Mouse (Mus musculus) testis, postnatal 10 days (tissue): ENCODE results near the gene Coro7.

Source experiments
- DNase-seq: peaks from one replicate; pipeline ENCODE4 v3.0.0; 2021; ENCODE audit warnings: low spot score

Coro7 gene

DNA sequence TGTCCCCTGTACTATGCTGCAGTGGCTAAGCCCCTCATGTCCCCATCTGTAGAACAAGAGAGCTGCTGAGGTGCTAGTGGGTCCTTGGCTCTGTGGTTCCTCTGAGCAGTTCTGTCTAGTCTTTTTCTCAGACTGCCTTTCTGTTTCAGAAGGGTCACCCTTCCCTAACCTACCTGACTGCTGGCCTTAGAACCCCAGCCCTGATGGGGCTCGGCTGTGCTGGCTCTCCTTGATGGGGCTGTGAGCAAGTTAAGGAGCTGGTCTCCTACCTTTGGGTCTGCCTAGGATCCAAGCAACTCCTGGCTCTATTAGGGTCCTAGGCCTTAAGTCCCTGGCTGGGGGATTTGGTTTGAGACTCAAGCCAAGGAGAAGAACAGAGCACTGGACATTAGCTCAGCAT, 64.3 kb downstream of the Coro7 start:
- DNase-seq = no peak

DNA sequence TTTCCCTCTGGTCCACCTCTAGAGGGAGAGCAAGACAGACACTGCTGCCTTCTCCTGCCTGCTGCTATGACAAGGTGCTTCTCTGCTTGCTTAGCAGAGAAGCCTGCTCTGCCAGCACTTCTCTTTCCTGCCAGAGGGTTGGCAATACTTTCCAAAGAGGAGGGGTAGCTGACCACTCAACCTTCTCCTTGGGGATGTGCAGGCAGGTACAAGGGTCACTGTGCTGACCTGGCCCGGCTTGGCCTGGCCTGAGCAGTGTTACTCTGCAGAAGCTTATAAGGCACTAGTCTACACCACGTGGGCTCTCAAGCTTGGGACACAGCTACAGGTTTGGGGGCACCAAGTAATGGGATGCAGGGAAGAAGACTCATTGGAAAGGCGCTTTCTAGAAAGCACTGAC, 64.9 kb downstream of the Coro7 start:
- no peak for DNase-seq

DNA sequence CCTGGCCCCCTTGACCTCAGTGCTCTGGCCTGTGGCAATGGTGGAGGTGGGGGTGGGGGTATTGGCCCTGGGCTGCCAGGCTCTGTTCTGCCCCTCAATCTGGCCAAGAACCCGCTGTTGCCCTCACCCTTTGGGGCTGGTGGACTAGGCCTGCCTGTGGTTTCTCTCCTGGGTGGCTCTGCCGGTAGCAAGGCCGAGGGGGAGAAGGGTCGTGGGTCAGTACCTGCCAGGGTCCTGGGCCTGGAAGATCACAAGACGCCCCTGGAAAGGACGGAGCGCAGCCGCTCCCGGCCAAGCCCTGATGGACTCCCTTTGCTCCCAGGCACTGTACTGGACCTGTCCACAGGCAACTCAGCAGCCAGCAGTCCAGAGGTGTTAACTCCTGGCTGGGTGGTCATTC, 65.8 kb downstream of the Coro7 start:
- no peak for DNase-seq

DNA sequence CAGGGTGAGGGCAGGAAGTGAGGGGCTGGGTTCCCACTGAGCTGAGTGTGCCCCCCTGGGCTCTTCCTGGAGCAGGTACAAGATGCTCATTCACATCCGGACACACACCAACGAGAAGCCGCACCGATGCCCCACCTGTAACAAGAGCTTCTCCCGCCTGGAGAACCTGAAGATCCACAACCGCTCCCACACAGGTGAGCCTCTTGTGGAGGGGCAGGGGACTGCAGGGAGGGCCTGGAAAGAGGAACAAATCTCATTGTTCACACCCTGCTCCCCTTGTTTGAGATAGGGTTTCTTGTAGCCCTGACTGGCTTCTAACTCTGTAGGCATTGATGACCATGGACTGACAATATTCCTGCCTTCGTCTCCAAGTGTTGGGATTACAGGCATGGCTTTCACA, 67.9 kb downstream of the Coro7 start:
- no peak for DNase-seq

DNA sequence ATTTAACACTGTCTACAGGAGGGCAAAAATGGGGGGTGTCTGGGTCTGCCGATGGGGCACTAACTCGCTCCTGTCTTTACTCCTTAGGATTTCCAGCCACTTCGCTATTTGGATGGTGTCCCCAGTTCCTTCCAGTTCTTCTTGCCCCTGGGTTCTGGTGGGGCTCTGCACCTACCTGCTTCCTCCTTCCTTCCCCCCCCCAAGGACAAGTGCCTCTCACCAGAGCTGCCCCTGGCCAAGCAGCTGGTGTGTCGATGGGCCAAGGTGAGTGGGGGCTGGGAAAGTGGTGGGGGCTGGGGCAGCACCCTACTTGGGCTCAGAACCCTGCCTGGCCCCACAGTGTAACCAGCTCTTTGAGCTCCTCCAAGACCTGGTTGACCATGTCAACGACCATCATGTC, 68.4 kb downstream of the Coro7 start:
- no peak for DNase-seq

DNA sequence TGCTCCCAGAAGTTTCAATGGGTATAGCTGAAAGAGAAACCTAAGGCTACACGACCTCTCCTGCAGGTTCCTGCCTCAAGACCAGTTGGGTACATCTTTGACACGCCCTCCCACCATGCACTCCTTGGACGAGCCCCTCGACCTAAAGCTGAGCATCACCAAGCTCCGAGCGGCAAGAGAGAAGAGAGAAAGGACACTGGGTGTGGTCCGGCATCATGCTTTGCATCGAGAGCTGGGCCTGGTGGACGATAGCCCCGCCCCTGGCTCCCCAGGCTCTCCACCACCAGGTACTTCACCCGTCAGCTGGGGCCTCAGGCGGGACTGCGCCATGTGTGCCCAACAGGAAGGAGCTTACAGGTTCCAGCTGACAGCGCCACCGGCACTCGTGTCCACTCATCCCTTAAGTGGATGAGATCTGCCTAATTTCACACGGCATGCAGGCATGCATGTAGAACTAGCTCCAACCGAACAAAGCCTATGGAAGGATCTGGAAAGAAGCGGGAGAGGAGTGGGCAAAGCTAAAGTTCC, 71.0 kb downstream of the Coro7 start:
- no peak for DNase-seq

DNA sequence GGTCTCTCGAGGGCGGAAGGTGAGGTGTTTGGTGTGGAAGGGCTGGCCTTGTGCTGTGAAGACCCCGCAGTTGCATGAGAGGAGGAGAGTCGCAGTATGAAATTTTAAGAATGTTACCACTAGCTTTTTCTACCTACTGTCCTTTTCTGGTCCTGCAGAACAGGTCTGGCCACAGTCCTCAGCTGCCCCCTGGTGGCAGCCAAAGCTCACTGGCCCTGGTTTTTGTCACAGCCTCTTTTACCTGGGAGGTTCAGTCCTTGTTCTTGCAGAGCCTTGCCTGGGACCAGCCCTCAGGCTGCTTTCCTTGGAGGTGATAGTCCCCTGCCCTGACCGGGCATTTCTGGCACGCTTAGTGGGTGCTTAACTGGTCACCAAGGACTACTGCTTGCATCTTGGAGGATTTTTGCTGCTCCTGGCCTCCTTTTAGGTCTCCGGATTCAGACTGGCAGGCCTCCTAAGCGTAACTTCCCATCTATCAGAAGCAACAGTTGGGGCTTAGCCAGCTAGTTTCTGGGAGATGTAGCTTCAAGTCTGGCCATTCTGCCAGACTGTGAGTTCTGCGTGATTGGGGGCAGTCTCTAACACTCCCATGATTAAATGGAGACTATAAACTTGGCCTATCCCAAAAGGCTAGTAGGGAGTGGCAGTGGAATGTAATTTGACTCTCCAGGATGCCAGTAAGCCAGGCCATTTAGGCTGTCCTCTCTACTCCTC, 71.6 kb downstream of the Coro7 start:
- DNase-seq = peak; percentile 88

DNA sequence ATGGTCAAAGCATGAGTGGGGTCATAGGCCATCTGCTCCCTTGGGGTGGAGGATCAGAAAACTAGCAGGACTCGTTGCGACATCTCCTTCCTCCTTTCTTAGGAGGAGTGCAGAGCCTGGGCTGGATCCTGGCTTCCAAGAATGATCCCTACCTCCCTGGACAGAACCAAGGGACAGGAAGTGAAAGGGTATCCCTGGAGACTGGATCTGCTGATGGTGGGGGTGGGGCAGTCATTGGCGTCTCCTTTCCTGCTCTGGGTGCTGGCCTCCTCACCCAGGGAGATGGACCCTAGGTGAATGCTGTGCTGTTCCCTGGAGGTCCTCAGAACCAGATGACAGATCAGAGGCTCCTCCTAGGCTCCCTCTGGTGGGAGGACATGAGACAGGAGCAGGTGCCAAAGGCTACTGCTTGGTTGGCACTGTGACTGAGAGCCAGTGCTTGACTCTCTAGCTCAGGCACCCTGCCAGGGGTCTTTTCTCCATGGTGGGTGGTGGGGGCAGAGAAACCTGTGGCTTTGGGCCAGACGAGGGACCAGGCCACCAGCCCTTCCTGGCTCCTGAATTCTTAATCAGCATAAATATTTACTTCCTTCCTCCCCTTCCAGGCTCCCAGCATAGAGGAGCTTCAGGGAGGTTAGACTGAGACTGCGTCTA, 73.0 kb downstream of the Coro7 start:
- peak; percentile 74 for DNase-seq

DNA sequence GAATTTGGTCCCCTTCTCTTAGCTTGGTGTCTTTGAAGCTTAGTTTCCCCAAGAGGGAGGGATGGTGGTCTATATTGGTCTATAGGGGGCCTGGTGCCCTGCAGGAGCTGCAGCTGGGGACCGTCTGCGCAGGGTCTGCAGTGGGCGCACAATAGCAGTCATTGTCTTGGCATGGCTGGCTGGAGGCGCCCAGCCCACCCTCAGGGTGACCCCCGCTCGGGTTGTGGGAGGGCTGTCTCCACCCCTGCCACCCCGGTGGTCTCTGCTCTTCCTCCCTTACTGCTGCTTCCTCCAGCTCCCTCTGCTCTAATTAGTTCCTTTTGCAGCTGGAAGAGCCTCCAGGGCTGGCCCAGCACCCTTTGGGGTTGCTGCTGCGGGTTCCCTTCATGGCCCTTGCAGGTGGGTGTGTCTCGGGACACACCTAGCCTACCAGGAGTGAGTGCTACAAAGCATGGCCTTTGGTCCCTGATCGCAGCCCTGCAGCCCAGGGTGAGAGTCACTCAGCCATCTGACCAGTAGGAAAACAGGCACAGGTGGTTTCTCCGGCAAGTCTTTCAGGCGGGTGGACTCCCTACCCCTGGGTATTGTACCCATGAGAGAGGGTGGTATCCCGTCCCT, 74.0 kb downstream of the Coro7 start:
- DNase-seq = no peak

DNA sequence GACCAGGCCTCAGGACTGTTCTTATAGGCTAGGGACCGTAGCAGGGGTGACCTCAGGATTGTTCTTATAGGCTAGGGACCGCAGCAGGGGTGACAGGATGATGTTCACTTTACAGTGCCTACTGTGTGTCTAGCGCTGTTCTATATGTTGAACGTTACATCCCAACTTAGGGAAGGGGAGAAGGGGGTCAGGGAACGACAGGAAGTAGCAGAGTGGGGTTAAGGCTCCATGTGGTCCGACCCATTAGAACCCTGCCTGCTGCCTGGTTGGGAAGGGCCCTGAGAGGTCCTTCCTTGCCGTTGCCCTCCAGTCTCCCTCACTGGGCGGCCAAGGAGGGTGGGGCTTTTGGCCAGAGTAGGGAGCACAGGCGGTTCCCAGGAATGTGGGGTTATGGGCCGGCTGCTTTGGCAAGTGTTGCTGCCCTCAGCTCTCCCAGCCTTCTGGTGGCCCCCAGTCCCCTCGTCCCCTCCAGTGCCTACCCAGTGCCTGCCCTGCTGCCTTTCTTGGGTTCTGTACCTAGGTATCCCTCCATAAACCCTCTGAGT, 75.2 kb downstream of the Coro7 start:
- no peak for DNase-seq

DNA sequence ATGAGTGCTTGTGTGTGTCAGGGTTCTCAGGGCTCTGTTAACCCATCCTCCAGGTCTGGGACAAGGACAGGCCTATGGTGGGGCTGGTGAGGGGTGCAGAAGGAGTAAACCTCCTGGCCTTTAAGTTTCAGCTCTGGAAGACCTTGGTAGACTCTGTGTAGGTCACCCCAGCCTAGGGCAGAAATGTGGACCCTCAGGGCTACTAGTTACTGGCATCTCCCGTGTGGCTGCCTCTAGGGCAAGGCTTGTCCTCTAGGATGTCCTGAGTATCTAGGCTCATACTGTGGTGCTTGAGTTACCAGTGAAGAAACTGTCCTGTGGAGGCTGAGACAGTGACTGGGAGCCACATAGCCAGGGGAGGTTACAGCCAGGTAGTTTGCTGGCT, 76.1 kb downstream of the Coro7 start:
- no peak for DNase-seq

DNA sequence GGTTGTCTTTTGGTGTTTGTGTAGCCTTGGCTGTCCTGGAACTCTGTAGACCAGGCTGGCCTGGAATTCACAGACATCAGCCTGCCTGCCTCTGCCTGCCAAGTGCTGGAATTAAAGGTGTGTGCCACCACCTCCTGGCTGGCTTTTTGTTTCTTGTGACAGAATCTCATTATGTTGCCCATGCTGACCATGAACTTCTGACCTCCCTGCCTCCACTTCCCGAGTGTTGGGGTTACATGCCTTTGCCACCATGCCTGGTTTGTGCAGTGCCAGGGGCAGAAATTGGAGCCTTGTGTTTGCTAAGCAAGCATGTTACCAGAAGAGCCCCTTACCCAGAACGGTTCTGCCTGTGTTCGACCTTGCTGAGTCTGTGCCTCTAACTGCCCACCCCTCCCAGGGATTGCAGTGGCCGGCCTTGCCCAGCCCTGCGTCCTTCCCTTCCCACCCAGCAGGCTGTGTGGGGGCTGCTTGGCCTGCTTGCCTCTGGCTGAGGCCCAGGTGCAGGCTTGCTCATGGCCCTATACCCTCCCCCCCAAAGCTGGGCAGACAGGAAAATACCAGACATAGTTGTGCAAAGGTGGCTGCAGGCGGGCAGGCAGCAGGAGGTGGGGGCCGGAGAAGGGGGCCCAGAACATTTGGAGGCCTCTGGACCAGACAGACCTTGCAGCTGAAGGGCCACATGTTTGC, 76.7 kb downstream of the Coro7 start:
- DNase-seq = peak; percentile 66

DNA sequence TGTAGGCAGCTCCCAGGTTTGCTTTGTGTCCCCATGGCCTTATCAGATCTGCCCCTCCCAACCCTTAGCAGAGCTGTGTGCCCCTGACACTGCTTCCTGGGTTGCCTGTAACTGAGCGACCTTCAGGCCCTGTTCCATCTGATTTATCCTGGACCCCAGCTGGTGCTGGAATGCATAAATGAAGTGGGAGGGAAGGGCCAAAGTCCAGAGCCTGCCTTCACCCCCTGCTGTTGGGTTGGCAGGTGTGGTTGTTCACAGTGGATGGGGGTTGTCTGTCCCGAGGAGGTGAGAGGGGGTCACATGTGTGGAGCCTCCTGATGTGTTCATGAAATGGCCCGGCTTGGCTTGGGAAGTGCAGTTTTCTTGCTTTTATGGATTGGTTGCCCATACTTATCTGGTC, 77.4 kb downstream of the Coro7 start:
- DNase-seq = no peak

DNA sequence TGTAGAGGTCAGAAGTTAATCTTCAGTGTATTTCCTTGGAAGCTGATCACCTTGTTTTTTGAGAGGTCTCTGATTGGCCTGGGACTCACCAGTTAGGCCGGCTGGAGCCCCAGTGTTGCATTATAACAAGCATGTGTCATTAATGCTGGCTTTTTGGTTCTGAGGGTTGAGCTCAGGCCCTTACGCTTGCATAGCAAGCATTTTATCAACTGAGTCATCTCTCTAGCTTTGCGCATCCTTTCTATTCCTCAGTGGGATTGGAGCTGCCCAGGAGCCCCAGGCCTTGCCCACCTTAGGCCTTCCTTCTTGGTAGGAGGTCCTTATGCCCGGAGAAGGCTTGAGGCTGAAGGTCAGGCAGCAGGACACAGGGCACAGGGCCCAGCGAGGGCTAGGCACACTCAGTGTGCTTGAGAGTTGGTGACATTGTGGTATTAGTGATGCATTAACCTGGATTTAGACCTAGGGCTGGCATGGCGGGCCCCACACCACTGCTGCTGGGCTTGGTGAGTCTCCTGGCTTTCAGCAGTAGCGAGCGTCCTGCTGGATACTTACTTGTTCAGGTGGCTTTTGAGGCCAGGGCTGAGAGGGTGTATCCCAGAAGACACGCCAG, 78.8 kb downstream of the Coro7 start:
- no peak for DNase-seq

DNA sequence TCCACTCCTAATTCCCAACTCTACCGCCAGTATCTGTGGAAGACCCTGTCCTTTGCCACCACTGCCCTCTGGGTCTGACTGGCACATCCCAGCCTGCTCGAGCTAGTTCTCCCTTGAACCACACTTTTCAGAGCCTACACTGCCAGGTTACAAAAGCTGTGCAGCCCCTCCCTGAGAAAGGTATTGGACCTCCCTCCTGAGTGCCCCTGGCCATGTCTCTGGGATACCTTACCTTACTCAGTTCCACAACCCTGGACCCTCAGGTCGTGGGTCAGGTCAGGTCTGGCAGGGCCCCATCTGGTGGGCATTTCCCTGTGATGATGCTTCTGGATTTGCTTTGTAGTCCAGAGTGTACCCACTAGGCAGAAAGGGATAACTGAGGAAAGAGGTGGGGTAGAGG, 80.0 kb downstream of the Coro7 start:
- no peak for DNase-seq

DNA sequence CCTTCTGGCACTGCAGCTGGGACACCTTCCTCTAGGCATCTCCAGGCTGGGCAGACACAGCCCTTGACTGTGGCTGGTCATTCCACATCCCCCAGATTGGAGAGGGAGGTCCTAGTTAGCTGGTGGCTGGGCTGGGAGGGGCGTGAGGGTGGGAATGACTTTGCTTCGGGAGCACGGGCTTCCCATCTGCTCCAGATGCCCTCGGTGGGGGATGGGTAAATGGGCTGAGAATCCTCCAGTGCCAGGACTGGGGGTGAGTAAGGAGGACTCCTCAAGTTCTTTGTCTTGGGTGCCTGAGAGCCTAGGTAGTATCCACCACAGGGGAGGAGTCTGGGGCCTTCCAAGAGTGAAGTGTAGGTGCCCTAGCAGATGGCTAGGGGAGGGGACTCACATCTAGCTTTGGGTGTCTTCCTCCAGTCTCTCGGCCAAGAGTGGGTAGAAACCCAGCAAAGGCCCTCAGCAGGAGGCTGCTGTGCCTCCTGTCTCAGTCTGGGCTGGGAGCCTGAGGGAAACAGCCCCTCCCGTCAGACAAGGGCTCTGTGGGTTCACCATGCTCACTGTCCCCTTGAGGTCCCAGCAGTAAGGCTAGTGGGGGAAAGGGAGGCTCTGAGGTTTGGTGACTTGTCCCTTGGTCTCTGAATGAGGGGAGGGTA, 80.6 kb downstream of the Coro7 start:
- no peak for DNase-seq

DNA sequence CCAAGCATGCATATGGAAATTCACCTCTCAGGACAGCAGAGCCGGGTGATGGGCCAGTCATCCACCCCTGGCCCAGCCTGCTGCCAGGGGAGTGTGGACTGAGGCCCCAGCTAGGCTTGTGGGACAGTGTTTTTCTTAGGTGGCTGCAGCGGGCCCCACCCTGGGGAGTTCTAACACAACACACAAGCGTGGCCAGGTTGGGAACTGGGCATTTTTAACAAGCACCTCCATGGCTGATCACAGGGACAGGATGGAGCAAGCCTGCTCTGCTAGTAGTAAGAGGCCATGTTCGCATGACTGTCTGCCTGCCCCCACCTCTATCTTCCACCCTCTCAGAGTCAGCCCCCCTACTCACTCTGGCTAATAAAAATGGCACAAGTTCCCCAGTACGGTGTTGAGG, 81.5 kb downstream of the Coro7 start:
- no peak for DNase-seq

DNA sequence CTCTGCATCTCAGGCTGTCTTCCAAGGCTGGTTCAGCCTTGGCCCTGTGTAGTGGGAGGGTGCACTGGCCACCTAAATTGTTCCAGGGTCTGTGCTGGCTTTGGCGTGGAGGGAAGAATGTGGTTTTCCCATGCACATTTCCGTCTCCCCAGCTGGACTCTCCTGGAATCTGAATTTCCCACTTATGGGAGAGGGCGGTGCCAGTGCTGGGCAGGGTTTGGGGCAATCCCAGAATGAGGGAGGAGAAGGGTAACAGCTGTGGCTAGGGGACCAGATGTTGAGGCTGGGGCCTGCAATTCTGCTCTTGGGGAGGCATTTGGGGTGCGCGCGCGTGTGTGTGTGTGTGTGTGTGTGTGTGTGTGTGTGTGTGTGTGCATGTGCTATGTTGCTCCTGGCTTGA, 82.3 kb downstream of the Coro7 start:
- DNase-seq = peak; percentile 64

DNA sequence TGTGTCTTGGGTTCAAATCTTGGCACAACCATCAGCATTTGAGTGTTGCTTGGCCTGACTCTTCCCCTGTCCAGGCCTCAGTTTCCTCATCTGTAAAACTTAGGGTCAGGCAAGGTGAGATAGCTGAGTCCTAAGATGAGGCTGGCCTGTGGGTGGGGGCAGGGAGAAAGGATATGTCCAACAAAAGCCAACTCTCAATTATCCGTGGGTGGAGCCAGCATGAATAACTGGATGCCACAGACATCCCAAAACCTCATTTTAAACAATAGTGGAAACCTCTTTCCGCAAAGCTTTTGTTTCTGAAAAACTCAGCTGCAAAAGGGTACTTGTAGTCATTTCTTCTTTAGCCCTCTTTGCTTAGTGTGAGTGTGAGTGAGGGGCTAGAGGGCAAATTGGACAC, 82.7 kb downstream of the Coro7 start:
- no peak for DNase-seq

DNA sequence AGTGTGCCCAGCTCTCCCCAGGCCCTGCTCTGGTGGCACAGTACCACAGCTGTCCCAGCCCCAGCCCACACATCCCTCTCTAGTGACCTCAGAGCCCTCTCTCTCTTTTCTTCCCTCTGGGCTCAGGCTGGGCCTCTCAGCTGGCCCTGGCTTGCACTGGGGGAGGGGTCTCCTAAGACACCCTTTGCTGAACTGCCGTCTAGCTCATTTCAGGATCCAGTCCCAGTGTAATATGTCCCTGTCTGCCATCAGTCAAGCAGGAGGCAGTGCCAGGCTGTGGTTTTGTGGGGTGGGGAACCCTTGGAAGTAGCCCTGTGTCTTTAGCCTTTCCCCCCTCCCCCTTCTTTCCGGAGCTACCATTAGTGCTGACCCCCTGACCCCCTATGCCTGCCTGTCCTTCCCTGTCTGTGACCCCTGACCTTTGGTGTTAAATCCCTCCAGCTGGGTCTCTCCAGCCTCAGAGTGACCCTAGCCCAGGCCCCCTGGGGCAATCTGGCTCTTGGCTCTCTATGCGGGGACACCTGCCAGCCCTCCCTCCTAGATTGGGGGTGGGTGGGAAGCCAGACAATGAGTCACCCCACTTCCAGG, 83.3 kb downstream of the Coro7 start:
- no peak for DNase-seq

DNA sequence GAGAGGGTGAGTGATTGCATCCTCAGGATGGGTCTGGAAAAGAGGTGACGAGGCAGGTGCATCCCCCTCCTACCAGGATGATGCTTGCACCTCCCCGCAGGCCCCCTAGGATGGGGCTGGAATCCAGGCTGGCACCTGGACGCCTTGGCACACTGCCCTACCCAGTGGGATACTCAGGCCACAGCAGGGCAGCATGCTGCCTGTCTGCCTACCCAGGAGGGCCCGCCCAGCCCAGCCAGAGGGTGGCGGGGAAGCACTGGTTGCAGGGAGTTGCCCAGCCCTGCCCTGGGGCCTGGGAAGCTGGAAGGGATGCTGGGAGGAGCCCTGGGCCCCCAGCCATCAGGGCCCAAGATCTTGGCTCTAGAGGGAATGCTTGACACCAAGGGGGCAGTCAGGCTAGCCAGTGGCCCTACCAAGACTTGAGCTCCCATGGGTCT, 84.0 kb downstream of the Coro7 start:
- peak; percentile 78 for DNase-seq
